Mouse (Mus musculus) neural tube, embryonic 10.5 days (tissue): ENCODE data around the gene Mtg1.

Source experiments
- DNase-seq: peaks from one replicate; pipeline ENCODE4 v3.0.0-alpha.2; 2017; ENCODE audit warnings: low spot score; ENCODE audit errors: extremely low spot score

The Mtg1 gene

GRCm38 (mm10) chr7:140137135-140138020, at the start of gene Mtg1:
Mtg1 (plus strand) TSS chr7:140137564.
- DNase-seq: peak; percentile 96

GRCm38 (mm10) chr7:140090601-140091000, 46.8 kb upstream of the Mtg1 start:
- DNase-seq: no peak

- DNase-seq: no peak
Observed at GRCm38 (mm10) chr7:140092924-140093528, 44.3 kb upstream of the Mtg1 start, which contains the start of gene Prap1. Prap1 (plus strand) TSS chr7:140093395.

- DNase-seq: no peak
Observed at GRCm38 (mm10) chr7:140094954-140095353, 42.4 kb upstream of the Mtg1 start.

- no peak for DNase-seq
Observed at GRCm38 (mm10) chr7:140095556-140095955, 41.8 kb upstream of the Mtg1 start.

- no peak for DNase-seq
Observed at GRCm38 (mm10) chr7:140096055-140096454, 41.3 kb upstream of the Mtg1 start.

GRCm38 (mm10) chr7:140098466-140098865, 38.9 kb upstream of the Mtg1 start:
- DNase-seq: no peak

- DNase-seq: no peak
Observed at GRCm38 (mm10) chr7:140101498-140101897, 35.9 kb upstream of the Mtg1 start.

GRCm38 (mm10) chr7:140101993-140102860, 35.1 kb upstream of the Mtg1 start, which contains the start of gene Fuom:
Fuom (minus strand) TSS chr7:140102441.
- peak; percentile 68 for DNase-seq

GRCm38 (mm10) chr7:140104009-140104408, 33.4 kb upstream of the Mtg1 start:
- no peak for DNase-seq

- no peak for DNase-seq
Observed at GRCm38 (mm10) chr7:140111943-140112342, 25.4 kb upstream of the Mtg1 start.

- DNase-seq: peak; percentile 78
Observed at GRCm38 (mm10) chr7:140115583-140116328, 21.6 kb upstream of the Mtg1 start, which contains the start of gene Paox. Paox (plus strand) TSS chr7:140115799.

GRCm38 (mm10) chr7:140116329-140117054, 20.9 kb upstream of the Mtg1 start, which contains the start of gene Echs1:
Echs1 (minus strand) TSS chr7:140116476.
- no peak for DNase-seq

- DNase-seq: no peak
Observed at GRCm38 (mm10) chr7:140120484-140120883, 16.9 kb upstream of the Mtg1 start.

- no peak for DNase-seq
Observed at GRCm38 (mm10) chr7:140121338-140121910, 15.9 kb upstream of the Mtg1 start.

- DNase-seq: no peak
Observed at GRCm38 (mm10) chr7:140122765-140123164, 14.6 kb upstream of the Mtg1 start.

- no peak for DNase-seq
Observed at GRCm38 (mm10) chr7:140124382-140124781, 13.0 kb upstream of the Mtg1 start.

- peak; percentile 93 for DNase-seq
Observed at GRCm38 (mm10) chr7:140125278-140126021, 11.9 kb upstream of the Mtg1 start.

GRCm38 (mm10) chr7:140126022-140126350, 11.4 kb upstream of the Mtg1 start:
- DNase-seq: no peak
